Mouse (Mus musculus): Measurements from ENCODE around the gene Esam. TPM values are rescaled to one million over a fixed set of nuclear protein-coding genes. Genes with fewer than 3 reads are reported as not detected.

Esam gene
- polyA plus RNA-seq, 1 experiment from 2014 or later, result 49.0 TPM

DNA sequence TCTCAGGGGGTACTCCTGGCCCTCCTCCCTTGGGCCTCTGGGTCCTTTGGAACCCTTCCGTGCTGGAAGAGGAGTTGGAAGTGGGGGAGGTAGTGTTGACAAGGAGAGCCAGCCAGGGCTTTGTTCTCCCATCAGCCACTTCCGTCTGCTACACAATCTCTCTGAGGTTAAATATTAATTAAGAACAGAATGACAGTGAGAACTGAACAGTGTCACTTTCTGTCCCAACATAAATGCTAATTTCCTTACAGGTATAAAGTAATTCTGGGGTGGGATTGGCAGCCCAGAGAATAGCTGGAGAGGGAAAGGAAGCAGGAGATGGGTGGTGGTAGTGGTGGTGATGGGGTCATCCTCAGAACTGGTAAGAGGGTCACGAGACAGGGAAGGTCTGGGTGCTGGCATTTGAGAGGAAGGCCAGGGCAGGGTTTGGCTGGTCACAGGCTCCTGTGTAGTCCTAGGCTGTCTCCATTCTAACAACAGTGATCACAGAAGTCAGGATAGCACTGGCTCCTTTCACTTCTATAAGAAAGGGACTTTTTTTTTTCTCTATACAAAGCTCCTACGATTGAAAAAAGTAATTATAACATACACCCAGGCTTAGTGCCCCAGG, 40.8 kb downstream of the Esam start:
- peak; percentile 84 for ATAC-seq
- Histone ChIP-seq H3K9ac (no peak overlapping the region), H3K27ac (no peak overlapping the region), H3K4me2 (replicated peaks) (peak overlapping the region; percentile 36; the same call in 1 of the 2 replicates), H3K36me3 (no peaks in the 10 kb centered on the region), H3K4me3 (replicated peaks) (no peak overlapping the region), H3K9me3 (no peaks in the 10 kb centered on the region), H3K27me3 (replicated peaks) (no peaks in the 10 kb centered on the region; the same call in 1 of the 2 replicates), H3K4me1 (replicated peaks) (peaks cover 7% of the 10 kb centered on the region; the same call in 1 of the 2 replicates)
- WGBS, result 39% methylated on average over 4 of the region's 4 CpGs

DNA sequence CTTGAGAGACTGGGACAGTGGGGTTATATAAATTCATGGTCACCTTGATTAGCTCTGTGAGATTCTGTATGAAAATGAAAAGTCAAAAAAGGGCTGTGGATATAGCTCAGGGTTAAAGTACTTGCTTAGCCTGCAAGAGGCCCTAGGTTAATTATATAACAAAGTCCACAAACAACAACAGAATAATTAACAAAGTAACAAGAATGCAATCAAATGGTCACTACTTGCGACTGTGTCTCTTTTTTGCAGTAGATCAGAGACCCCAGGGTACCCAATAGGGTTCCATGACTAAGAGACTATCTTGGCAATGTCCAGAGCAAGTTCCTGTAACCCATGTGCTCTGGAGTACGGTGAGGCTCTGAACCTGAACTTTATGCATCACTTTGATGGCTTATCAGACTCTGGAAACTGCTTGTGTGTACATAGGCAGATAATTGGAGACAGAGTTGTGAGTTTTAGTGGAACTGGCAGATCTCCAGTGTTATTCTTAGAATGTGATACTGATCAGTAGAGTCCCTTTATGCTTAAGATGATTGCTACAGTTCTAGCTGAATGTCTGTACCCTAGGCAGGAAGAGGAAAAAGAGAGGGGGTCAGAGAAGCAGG, 41.5 kb downstream of the Esam start:
- Histone ChIP-seq H3K4me1 (replicated peaks) (peaks cover 7% of the 10 kb centered on the region; the same call in 1 of the 2 replicates), H3K4me3 (replicated peaks) (no peak overlapping the region), H3K36me3 (no peaks in the 10 kb centered on the region), H3K4me2 (replicated peaks) (no peak overlapping the region), H3K9ac (no peak overlapping the region), H3K27ac (no peak overlapping the region), H3K27me3 (replicated peaks) (no peaks in the 10 kb centered on the region; the same call in 1 of the 2 replicates), H3K9me3 (no peaks in the 10 kb centered on the region)
- 58% methylated on average over 2 of the region's 2 CpGs for WGBS
- ATAC-seq, result peak; percentile 80

DNA sequence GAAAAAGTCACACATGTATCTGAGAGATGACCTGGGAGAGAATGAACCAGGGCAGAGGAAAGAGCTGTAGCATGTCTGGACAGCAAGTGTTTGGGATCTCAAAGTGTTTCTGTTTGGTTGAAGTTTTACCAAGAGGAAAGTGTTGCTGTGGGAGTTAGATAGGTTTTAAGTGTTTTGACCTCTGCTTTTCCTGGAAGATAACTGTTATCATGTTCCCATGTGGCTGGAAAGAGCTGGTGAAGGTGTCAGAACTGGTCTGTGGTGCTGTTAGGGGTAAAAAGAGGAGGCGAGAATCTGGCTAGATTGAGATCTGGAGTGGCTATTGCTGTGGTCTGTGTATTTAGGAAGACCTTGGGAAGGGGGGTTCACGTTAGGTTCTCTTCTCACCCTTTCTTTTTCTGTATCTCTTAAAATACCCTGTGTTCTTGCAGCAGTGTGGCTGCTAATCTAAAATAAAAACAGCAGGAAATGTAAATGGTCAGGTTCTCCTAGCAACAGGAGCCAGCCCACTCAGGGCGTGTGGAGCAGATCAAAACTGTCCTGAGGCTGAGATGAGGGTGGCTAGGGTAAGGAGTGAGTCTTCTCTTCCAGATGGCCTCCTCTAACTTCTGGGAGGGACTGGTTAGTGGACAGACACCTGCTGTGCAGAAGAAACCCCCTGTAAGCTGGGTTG, 44.5 kb downstream of the Esam start:
- ATAC-seq, result no peak
- WGBS, result 51% methylated on average over 3 of the region's 3 CpGs
- Histone ChIP-seq H3K27ac (no peak overlapping the region), H3K4me2 (replicated peaks) (no peak overlapping the region), H3K9ac (no peak overlapping the region), H3K36me3 (no peaks in the 10 kb centered on the region), H3K27me3 (replicated peaks) (no peaks in the 10 kb centered on the region; the same call in 1 of the 2 replicates), H3K4me3 (replicated peaks) (no peak overlapping the region), H3K4me1 (replicated peaks) (peaks cover 7% of the 10 kb centered on the region; the same call in 1 of the 2 replicates), H3K9me3 (no peaks in the 10 kb centered on the region)

DNA sequence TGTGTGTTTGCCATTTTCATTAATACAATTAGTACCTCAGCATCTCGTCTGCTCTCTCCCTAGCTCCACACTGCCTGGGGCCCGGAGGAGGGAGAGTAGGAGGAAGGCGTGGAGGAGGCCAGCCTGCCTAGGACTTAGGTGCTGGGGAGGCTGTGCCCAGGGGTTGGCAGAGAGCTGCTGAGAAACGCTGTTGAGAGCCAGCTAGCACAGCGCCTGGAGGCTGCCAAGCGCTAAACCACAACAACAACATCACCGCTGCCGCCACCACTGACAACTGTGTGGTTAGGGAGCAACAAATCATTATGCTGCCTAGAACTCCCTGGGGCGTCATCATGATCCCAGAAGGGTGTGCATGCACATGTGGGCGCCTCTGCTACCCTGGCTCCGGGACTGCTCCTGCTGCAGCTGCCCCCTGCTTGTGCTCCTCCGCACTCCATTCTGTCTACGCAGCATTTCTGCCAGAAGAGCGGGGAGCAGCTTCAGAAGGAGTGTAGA, 48.6 kb downstream of the Esam start:
- ATAC-seq, result no peak; the same call in 1 of the 2 replicates
- no peak overlapping the region for H3K4me2 ChIP-seq (replicated peaks)
- H3K9me3 ChIP-seq, result no peaks in the 10 kb centered on the region
- WGBS, result 37% methylated on average over 14 of the region's 14 CpGs
- no peaks in the 10 kb centered on the region for H3K4me1 ChIP-seq (replicated peaks)
- H3K4me3 ChIP-seq (replicated peaks), result no peak overlapping the region
- H3K36me3 ChIP-seq, result no peaks in the 10 kb centered on the region
- no peak overlapping the region for H3K9ac ChIP-seq
- no peak overlapping the region for H3K27ac ChIP-seq
- no peaks in the 10 kb centered on the region for H3K27me3 ChIP-seq (replicated peaks)

DNA sequence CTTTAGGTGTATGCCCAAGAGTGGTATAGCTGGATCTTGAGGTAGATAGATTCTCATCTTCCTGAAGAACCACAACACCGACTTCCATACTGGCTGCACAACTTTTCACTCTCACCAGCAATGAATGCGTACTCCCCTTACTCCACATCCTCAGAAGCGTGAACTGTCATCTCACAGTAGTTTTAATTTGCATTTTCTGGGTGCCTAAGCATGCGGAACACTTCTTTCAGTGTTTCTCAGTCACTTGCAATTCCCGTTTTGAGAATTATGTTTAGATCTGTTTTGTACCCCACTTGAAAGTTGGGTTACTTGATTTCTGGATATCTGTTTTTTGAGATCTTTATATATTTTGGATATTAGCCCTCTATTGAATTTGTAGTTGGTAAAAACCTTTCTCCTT, 55.7 kb downstream of the Esam start:
- Histone ChIP-seq H3K4me3 (replicated peaks) (no peak overlapping the region), H3K36me3 (no peaks in the 10 kb centered on the region), H3K9me3 (no peaks in the 10 kb centered on the region), H3K27me3 (replicated peaks) (no peaks in the 10 kb centered on the region), H3K9ac (no peak overlapping the region), H3K27ac (no peak overlapping the region), H3K4me2 (replicated peaks) (no peak overlapping the region), H3K4me1 (replicated peaks) (no peaks in the 10 kb centered on the region)
- no peak for ATAC-seq
- 82% methylated on average over 5 of the region's 5 CpGs for WGBS

DNA sequence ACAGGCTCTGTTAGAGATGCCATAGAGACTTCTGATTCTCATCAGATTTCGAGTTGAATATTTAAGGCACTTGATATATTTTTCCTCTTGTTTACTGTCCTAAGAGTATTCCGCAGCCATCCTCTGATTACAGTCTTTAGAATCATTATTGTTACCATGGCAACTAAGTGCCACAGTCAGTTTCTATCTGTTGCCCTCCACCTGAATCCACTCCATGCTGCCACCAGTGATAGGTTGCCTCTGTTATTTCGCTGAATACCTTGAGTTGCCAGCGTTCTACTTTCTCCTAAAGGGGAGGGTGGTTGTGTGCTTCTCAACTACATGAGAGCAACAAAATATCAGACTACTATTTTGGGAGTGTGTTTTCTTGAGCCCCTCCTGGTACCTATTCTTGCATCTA, 58.8 kb downstream of the Esam start:
- WGBS, result 73% methylated on average over 4 of the region's 4 CpGs
- Histone ChIP-seq H3K4me2 (replicated peaks) (no peak overlapping the region), H3K9ac (no peak overlapping the region), H3K27me3 (replicated peaks) (no peaks in the 10 kb centered on the region), H3K27ac (no peak overlapping the region), H3K9me3 (no peaks in the 10 kb centered on the region), H3K4me1 (replicated peaks) (no peaks in the 10 kb centered on the region), H3K36me3 (no peaks in the 10 kb centered on the region), H3K4me3 (replicated peaks) (no peak overlapping the region)
- no peak for ATAC-seq

Other genes starting within 250 kb of the Esam start
- gene Ccdc15, start 179.6 kb upstream of the Esam start, polyA plus RNA-seq (2015; fragmentation: Nextera tagmentation; extraction: Ambion mirVana), result 5.0 and 6.1 TPM in 2 replicates
- gene Hepacam, start 160.7 kb upstream of the Esam start, polyA plus RNA-seq (2015; fragmentation: Nextera tagmentation; extraction: Ambion mirVana), result 0.06 and 0.08 TPM in 2 replicates
- 11.4 and 11.9 TPM in 2 replicates for gene Robo4, start 126.2 kb upstream of the Esam start, polyA plus RNA-seq (2015; fragmentation: Nextera tagmentation; extraction: Ambion mirVana)
- gene Robo3, start 94.8 kb upstream of the Esam start, polyA plus RNA-seq (2015; fragmentation: Nextera tagmentation; extraction: Ambion mirVana), result 0.04 TPM in 1 of 2 replicates, not detected in the other
- 17.9 and 19.4 TPM in 2 replicates for gene Msantd2, start 38.8 kb upstream of the Esam start, polyA plus RNA-seq (2015; fragmentation: Nextera tagmentation; extraction: Ambion mirVana)
- gene Vsig2, start 11.2 kb downstream of the Esam start, polyA plus RNA-seq (2015; fragmentation: Nextera tagmentation; extraction: Ambion mirVana), result 2.6 and 3.0 TPM in 2 replicates
- gene Nrgn, start 24.8 kb downstream of the Esam start, polyA plus RNA-seq (2015; fragmentation: Nextera tagmentation; extraction: Ambion mirVana), result 2.9 and 3.7 TPM in 2 replicates
- 13.9 and 14.5 TPM in 2 replicates for gene Siae, start 27.6 kb downstream of the Esam start, polyA plus RNA-seq (2015; fragmentation: Nextera tagmentation; extraction: Ambion mirVana)
- 3.7 and 3.8 TPM in 2 replicates for gene Spa17, start 85.6 kb downstream of the Esam start, polyA plus RNA-seq (2015; fragmentation: Nextera tagmentation; extraction: Ambion mirVana)
- gene Tbrg1, start 129.2 kb downstream of the Esam start, polyA plus RNA-seq (2015; fragmentation: Nextera tagmentation; extraction: Ambion mirVana), result 162 and 171 TPM in 2 replicates
- not detected in 2 replicates for gene Panx3, start 141.2 kb downstream of the Esam start, polyA plus RNA-seq (2015; fragmentation: Nextera tagmentation; extraction: Ambion mirVana)
- not detected in 2 replicates for gene Olfr160, start 188.2 kb downstream of the Esam start, polyA plus RNA-seq (2015; fragmentation: Nextera tagmentation; extraction: Ambion mirVana)
- not detected in 2 replicates for gene Olfr874, start 217.0 kb downstream of the Esam start, polyA plus RNA-seq (2015; fragmentation: Nextera tagmentation; extraction: Ambion mirVana)
- not detected in 2 replicates for gene Olfr875, start 243.8 kb downstream of the Esam start, polyA plus RNA-seq (2015; fragmentation: Nextera tagmentation; extraction: Ambion mirVana)